Mouse (Mus musculus) myocyte (in vitro differentiated cells): ENCODE results near the gene Krt12. TPM values are rescaled to one million over a fixed set of nuclear protein-coding genes. Genes with fewer than 3 reads are reported as not detected.

ENCODE experiments used
- H3K27me3 ChIP-seq: one replicate; pipeline ENCODE4 v1.6.1; 2011; ENCODE audit not compliant: control insufficient read depth, insufficient read depth, insufficient read length
- H3K36me3 ChIP-seq: one replicate; pipeline ENCODE4 v1.6.1; 2011; ENCODE audit not compliant: control insufficient read depth, insufficient read depth
- H3K4me2 ChIP-seq: one replicate; pipeline ENCODE4 v1.6.1; 2011; ENCODE audit warnings: low read depth, control low read depth
- H3K4me3 ChIP-seq: one replicate; pipeline ENCODE4 v1.5.1; 2011; ENCODE audit warnings: mild to moderate bottlenecking, control low read depth, moderate library complexity
- H3K79me2 ChIP-seq: one replicate; pipeline ENCODE4 v1.6.1; 2011; ENCODE audit not compliant: control insufficient read depth, insufficient read depth
- H3ac ChIP-seq: one replicate; pipeline ENCODE4 v1.6.1; 2011; ENCODE audit not compliant: control insufficient read depth, insufficient read length
- CEBPB ChIP-seq: IDR thresholded peaks from 2 replicates; pipeline ENCODE4 v1.6.1; 2011; ENCODE audit warnings: mild to moderate bottlenecking, moderate library complexity; ENCODE audit not compliant: poor library complexity, insufficient read depth, severe bottlenecking
- E2F4 ChIP-seq: IDR thresholded peaks from one replicate; pipeline ENCODE4 v1.6.1; 2011; ENCODE audit warnings: mild to moderate bottlenecking, control low read depth, moderate library complexity; ENCODE audit not compliant: insufficient read depth
- MAX ChIP-seq: IDR thresholded peaks from one replicate; pipeline ENCODE4 v1.6.1; 2011; ENCODE audit warnings: low read depth, mild to moderate bottlenecking, control low read depth
- MYOD1 ChIP-seq, 3 experiments: IDR thresholded peaks; one replicate each; pipeline ENCODE4 v1.6.1; 2011; ENCODE audit warnings: control low read depth in 2 of 3, low read depth in 2 of 3, mild to moderate bottlenecking in 2 of 3, moderate library complexity in 1 of 3; ENCODE audit not compliant: insufficient read length in 2 of 3, control insufficient read depth in 1 of 3
- MYOG ChIP-seq, 3 experiments: IDR thresholded peaks; one replicate each; pipeline ENCODE4 v1.6.1; 2011; ENCODE audit warnings: control low read depth in 2 of 3, low read depth in 2 of 3, mild to moderate bottlenecking in 2 of 3; ENCODE audit not compliant: insufficient read length in 2 of 3, control insufficient read depth in 1 of 3, insufficient read depth in 1 of 3
- POLR2A ChIP-seq: IDR thresholded peaks from one replicate; pipeline ENCODE4 v1.6.1; 2011; ENCODE audit warnings: low read depth, mild to moderate bottlenecking, control low read depth, moderate library complexity; ENCODE audit not compliant: insufficient read length
- POLR2AphosphoS2 ChIP-seq: IDR thresholded peaks from one replicate; pipeline ENCODE4 v1.6.1; 2011; ENCODE audit warnings: low read depth, control low read depth; ENCODE audit not compliant: insufficient read length
- REST ChIP-seq: IDR thresholded peaks from one replicate; pipeline ENCODE4 v1.6.1; 2011; ENCODE audit warnings: mild to moderate bottlenecking, control low read depth, moderate library complexity; ENCODE audit not compliant: insufficient read depth, insufficient read length
- SRF ChIP-seq: IDR thresholded peaks from one replicate; pipeline ENCODE4 v1.6.1; 2011; ENCODE audit warnings: low read depth; ENCODE audit not compliant: control insufficient read depth, insufficient read length
- TCF12 ChIP-seq: IDR thresholded peaks from one replicate; pipeline ENCODE4 v1.6.1; 2011; ENCODE audit warnings: mild to moderate bottlenecking, control low read depth; ENCODE audit not compliant: poor library complexity, insufficient read depth, severe bottlenecking
- TCF3 ChIP-seq: IDR thresholded peaks from one replicate; pipeline ENCODE4 v1.6.1; 2011; ENCODE audit warnings: low read depth, control low read depth; ENCODE audit not compliant: insufficient read length
- USF1 ChIP-seq: IDR thresholded peaks from one replicate; pipeline ENCODE4 v1.6.1; 2011; ENCODE audit warnings: low read depth, mild to moderate bottlenecking, control low read depth, moderate library complexity
- polyA plus RNA-seq: library from polyadenylated mRNA; unstranded; fragments of >200 nt; fragmentation: generic; extraction: Trizol; gene quantifications from one replicate; pipeline ENCODE4 v1.2.1, GENCODE M21; 2012; ENCODE audit warnings: missing spikeins

Gene Krt12
- polyA plus RNA-seq, 1 experiment = not detected

DNA sequence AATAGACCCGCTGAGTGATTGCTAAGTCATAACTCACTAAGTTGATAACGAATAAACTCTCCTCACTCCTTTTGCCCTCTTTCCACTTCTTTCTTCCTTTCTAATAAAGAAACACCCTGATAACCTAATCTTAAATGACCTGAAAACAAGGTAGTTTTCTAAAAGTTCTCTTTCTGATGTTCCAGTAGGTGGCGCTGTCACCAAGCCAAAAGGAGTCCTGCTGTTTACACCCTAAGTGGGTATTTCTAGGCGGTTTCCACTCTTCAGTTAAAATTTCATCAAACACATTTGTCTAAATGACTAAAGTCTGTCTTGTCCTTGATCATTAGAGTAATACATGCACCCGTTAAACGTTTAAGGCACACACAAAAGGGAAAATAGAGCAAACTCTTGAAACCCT, 8.8 kb downstream of the Krt12 start:
- Histone ChIP-seq H3ac (no peak overlapping the region), H3K4me2 (no peak overlapping the region), H3K4me3 (no peak overlapping the region), H3K27me3 (peaks cover 17% of the 10 kb centered on the region), H3K79me2 (no peaks in the 10 kb centered on the region), H3K36me3 (no peaks in the 10 kb centered on the region)
- TF ChIP-seq MYOG (IDR thresholded peaks at IDR 0.05; ENCODE audit: control insufficient read depth in 1 of 3, insufficient read depth in 1 of 3, insufficient read length in 2 of 3, low read depth in 2 of 3) (no peak), MAX (no peak), TCF3 (no peak), USF1 (no peak), REST (no peak), CEBPB (no peak), SRF (no peak), TCF12 (no peak), POLR2AphosphoS2 (no peak), E2F4 (no peak)

DNA sequence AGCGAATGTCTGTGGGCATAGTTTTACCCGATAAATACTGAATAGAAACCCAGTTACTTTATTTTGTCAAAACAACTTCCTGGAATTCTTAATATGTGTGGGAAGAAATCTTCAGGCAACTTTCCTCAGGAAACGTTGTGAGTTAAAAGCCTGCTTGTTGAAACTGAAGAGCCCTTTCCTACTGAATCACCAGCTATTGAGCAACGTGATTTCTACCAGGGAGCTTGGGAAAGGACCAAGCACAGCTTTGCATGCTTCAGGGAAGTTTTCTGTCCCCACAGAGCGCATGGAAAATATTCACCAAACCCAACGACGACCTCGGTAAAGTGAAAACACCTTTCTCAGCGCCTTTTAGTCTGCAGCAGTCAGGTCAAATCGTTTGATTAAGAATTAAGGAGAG, 15.9 kb downstream of the Krt12 start:
- Histone ChIP-seq H3ac (no peak overlapping the region), H3K27me3 (peaks cover 29% of the 10 kb centered on the region), H3K4me2 (no peak overlapping the region), H3K4me3 (no peak overlapping the region), H3K79me2 (no peaks in the 10 kb centered on the region), H3K36me3 (no peaks in the 10 kb centered on the region)
- TF ChIP-seq MYOG (IDR thresholded peaks at IDR 0.05; ENCODE audit: control insufficient read depth in 1 of 3, insufficient read depth in 1 of 3, insufficient read length in 2 of 3, low read depth in 2 of 3) (no peak), POLR2AphosphoS2 (no peak), REST (no peak), USF1 (no peak), TCF12 (no peak), CEBPB (no peak), E2F4 (no peak), POLR2A (no peak), SRF (no peak), MAX (no peak), MYOD1 (IDR thresholded peaks at IDR 0.05; ENCODE audit: control insufficient read depth in 1 of 3, insufficient read length in 2 of 3, low read depth in 2 of 3) (no peak), TCF3 (no peak)

DNA sequence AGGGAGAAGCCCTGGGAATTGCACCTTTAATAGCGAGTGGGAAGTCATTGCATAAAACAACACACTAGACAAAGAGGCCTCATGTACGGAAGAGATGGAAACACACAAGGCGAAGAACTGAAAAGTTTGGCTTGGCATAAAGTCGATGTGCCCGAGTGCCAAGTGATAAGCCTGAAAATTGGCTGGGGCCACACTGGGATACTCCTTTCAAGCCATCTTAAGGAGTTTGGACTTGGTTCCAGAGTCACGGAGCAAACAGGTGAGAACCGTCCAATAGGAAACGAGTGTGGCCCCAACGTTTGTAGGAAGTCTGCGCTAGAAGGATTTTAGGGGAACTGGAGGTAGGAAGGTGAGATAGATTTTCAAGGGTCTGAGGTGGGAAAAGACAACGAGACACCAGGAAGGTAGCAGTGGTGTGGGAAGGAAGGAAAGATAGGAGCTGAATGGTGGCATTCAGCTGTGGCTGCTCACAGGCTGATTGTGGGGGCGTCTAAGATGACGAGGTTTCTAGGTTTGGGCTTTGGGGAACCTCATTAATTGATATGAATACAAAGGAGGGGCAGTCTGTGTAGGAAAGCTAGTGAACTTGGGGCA, 22.0 kb downstream of the Krt12 start:
- Histone ChIP-seq H3K27me3 (peaks cover 60% of the 10 kb centered on the region), H3K4me2 (no peak overlapping the region), H3K36me3 (no peaks in the 10 kb centered on the region), H3K4me3 (no peak overlapping the region), H3K79me2 (no peaks in the 10 kb centered on the region), H3ac (no peak overlapping the region)
- TF ChIP-seq POLR2AphosphoS2 = no peak
- no peak for TF ChIP-seq SRF
- no peak for TF ChIP-seq MYOD1 (IDR thresholded peaks at IDR 0.05; ENCODE audit: control insufficient read depth in 1 of 3, insufficient read length in 2 of 3, low read depth in 2 of 3)
- TF ChIP-seq MAX = no peak
- TF ChIP-seq USF1 = no peak
- no peak for TF ChIP-seq POLR2A
- TF ChIP-seq CEBPB = no peak
- TF ChIP-seq TCF3 = no peak
- TF ChIP-seq TCF12 = no peak
- no peak for TF ChIP-seq REST
- TF ChIP-seq E2F4 = no peak
- no peak for TF ChIP-seq MYOG (IDR thresholded peaks at IDR 0.05; ENCODE audit: control insufficient read depth in 1 of 3, insufficient read depth in 1 of 3, insufficient read length in 2 of 3, low read depth in 2 of 3)

DNA sequence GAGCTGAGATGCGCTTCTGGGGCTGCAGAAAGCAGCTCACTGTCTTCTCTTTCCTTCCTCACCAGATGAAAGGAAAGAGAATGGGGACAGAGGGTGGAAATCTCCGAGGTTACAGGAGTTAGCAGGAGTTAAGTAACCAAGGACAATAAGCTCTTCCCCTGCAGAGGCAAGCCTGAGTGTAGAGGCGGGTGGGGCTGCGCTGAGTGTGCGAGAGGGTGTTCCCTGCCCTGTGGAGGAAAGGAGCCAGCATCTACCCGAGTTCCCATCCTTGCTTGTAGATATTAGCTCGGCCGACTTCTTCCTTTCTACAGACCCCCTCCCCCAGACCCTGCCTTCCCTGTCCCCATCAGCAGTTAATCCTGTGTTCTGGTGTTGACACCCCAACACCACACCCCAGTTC, 23.2 kb downstream of the Krt12 start:
- TF ChIP-seq TCF3 = no peak
- no peak for TF ChIP-seq E2F4
- TF ChIP-seq MYOD1 (IDR thresholded peaks at IDR 0.05; ENCODE audit: control insufficient read depth in 1 of 3, insufficient read length in 2 of 3, low read depth in 2 of 3) = no peak
- TF ChIP-seq CEBPB = no peak
- no peak for TF ChIP-seq SRF
- no peak for TF ChIP-seq REST
- no peak for TF ChIP-seq MYOG (IDR thresholded peaks at IDR 0.05; ENCODE audit: control insufficient read depth in 1 of 3, insufficient read depth in 1 of 3, insufficient read length in 2 of 3, low read depth in 2 of 3)
- no peak for TF ChIP-seq MAX
- no peak for TF ChIP-seq POLR2A
- TF ChIP-seq TCF12 = no peak
- no peak for TF ChIP-seq USF1
- no peak for TF ChIP-seq POLR2AphosphoS2
- Histone ChIP-seq H3K4me2 (no peak overlapping the region), H3K36me3 (no peaks in the 10 kb centered on the region), H3K79me2 (no peaks in the 10 kb centered on the region), H3K4me3 (no peak overlapping the region), H3ac (no peak overlapping the region), H3K27me3 (peaks cover 60% of the 10 kb centered on the region)
